Mouse (Mus musculus) limb, embryonic 11.5 days (tissue): ENCODE results near the gene Nrip2. TPM values are rescaled to one million over a fixed set of nuclear protein-coding genes. Genes with fewer than 3 reads are reported as not detected.

Source experiments
- ATAC-seq: fragments of 200-750 bp; cut with Nextera tagmentation; 2 replicates; pipeline ENCODE4 v1.8.0; 2017; ENCODE audit warnings: low read depth; ENCODE audit not compliant: insufficient number of reproducible peaks, low FRiP score, low TSS enrichment
- DNase-seq: peaks from one replicate; pipeline ENCODE4 v3.0.0-alpha.2; 2015; ENCODE audit warnings: low spot score
- H3K27ac ChIP-seq: fragments of 300-500 bp; sonication (generic); replicated peaks from 2 replicates; pipeline ENCODE4 v1.5.1; 2014; ENCODE audit warnings: low read depth, mild to moderate bottlenecking, low read length
- H3K27me3 ChIP-seq: fragments of 300-500 bp; sonication (generic); 2 replicates; pipeline ENCODE4 v1.6.1; 2014; ENCODE audit warnings: mild to moderate bottlenecking, low read length, mixed read lengths; ENCODE audit not compliant: control insufficient read depth, insufficient read depth
- H3K36me3 ChIP-seq: fragments of 300-500 bp; sonication (generic); 2 replicates; pipeline ENCODE4 v1.6.1; 2014; ENCODE audit warnings: mild to moderate bottlenecking, low read length, moderate library complexity, mixed read lengths; ENCODE audit not compliant: control insufficient read depth, insufficient read depth
- H3K4me1 ChIP-seq: fragments of 300-500 bp; sonication (generic); 2 replicates; pipeline ENCODE4 v1.6.1; 2014; ENCODE audit warnings: low read length, mixed read lengths; ENCODE audit not compliant: control insufficient read depth, insufficient read depth
- H3K4me2 ChIP-seq: fragments of 300-500 bp; sonication (generic); 2 replicates; pipeline ENCODE4 v1.6.1; 2014; ENCODE audit warnings: low read depth, mild to moderate bottlenecking, moderate library complexity; ENCODE audit not compliant: severe bottlenecking
- H3K4me3 ChIP-seq: fragments of 300-500 bp; sonication (generic); 2 replicates; pipeline ENCODE4 v1.5.1; 2014; ENCODE audit warnings: low read depth, low read length
- H3K9ac ChIP-seq: fragments of 300-500 bp; sonication (generic); 2 replicates; pipeline ENCODE4 v1.6.1; 2014; ENCODE audit warnings: mild to moderate bottlenecking, low read length
- H3K9me3 ChIP-seq: fragments of 300-500 bp; sonication (generic); 2 replicates; pipeline ENCODE4 v1.6.1; 2016; ENCODE audit warnings: low read length; ENCODE audit not compliant: control insufficient read depth
- WGBS: fragments of 180-500 bp; shearing (Covaris S2); extraction: QIAGEN DNeasy Blood & Tissue Kit; methylation state at CpG from one replicate; pipeline ENCODE4 v1.1.7; 2014; 5-methylcytosine and 5-hydroxymethylcytosine counted together
- polyA plus RNA-seq: library from polyadenylated mRNA; unstranded; fragments of >200 nt; fragmentation: Nextera tagmentation; extraction: Ambion mirVana; gene quantifications from 2 replicates; pipeline ENCODE4 v1.2.1, GENCODE M21; 2014

The Nrip2 gene
- polyA plus RNA-seq, 1 experiment from 2014 or later, result 2.1 TPM

DNA sequence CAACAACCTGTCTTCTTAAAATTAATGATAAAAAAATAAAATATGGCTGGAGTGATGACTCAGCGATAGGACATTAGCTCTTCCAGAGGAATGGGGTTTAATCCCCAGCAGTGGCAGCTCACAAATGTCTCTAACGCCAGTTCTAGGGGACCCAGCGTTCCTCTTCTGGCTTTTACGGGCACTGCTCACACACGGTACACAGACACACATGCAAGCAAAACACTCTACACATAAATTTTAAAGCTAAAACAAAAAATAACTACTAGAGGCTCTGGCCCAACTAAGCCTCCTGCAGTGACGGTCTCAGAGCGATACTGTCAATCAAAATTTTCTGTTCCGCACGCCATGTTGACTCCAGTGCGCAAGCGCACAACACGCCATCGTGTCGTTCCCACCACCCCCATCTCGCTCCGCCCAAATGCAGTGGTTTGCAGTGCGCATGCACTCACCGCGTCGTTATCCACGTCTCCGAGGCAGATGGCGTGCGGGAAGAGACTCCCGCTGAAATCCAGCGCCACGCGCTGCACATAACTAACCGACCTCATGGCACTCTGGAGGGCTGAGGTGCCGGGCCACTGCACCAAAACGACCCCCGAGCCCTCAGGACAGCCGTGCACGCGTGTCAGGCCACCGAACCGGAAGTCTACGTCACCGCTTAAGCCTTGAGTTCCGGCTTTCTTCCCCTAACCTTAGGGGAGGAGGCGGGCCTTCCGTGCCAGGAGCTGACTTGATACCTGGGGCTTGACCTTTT, 25.3 kb downstream of the Nrip2 start, which contains the start of gene Itfg2:
TSS of gene Itfg2 (minus strand) at position 663 of the 751 bp plus-strand sequence.
- Histone ChIP-seq H3K9ac (peak within 1 kb of the TSS; percentile 77), H3K27me3 (no peaks in the 10 kb centered on the region), H3K36me3 (peaks cover 9% of the 10 kb centered on the region; the same call in 1 of the 2 replicates), H3K9me3 (no peaks in the 10 kb centered on the region), H3K27ac (peak within 1 kb of the TSS; percentile 86), H3K4me1 (0 out of 2 replicates have a peak, but pooled peaks cover 4% of the 10 kb centered on the region), H3K4me2 (peak within 1 kb of the TSS; percentile 68), H3K4me3 (peak within 1 kb of the TSS; percentile 65)
- DNase-seq, result peak; percentile 94
- under 1% methylated on average over 42 of the region's 42 CpGs for WGBS
- peak; percentile 93 for ATAC-seq

DNA sequence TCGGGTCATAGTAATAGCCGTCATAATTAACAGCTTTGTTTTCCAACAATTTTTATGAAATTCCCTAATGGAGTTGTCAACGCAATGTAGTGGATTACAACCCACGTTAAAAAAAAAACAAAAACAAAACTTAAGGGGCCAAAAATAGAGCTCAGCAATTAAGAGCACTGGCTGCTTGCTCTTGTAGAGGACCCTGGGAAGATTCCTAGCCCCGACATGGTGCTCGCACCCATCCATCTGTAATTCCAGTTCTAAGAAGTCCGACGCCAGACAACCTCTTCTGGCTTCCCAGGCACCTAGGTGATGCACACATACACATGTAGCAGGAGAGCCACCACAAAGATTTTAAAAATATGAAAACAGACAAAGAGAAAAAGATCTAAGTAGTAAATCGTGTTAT, 25.9 kb downstream of the Nrip2 start:
- 0 out of 2 replicates have a peak, but pooled peaks cover 4% of the 10 kb centered on the region for H3K4me1 ChIP-seq
- H3K9me3 ChIP-seq, result no peaks in the 10 kb centered on the region
- no peak for DNase-seq
- H3K4me3 ChIP-seq, result peak overlapping the region; percentile 65
- H3K27me3 ChIP-seq, result no peaks in the 10 kb centered on the region
- H3K36me3 ChIP-seq, result peaks cover 13% of the 10 kb centered on the region; the same call in 1 of the 2 replicates
- H3K27ac ChIP-seq, result peak overlapping the region; percentile 86; the same call in 1 of the 2 replicates
- H3K4me2 ChIP-seq, result peak overlapping the region; percentile 68
- ATAC-seq, result no peak
- peak overlapping the region; percentile 77; the same call in 1 of the 2 replicates for H3K9ac ChIP-seq
- 18% methylated on average over 9 of the region's 9 CpGs for WGBS

DNA sequence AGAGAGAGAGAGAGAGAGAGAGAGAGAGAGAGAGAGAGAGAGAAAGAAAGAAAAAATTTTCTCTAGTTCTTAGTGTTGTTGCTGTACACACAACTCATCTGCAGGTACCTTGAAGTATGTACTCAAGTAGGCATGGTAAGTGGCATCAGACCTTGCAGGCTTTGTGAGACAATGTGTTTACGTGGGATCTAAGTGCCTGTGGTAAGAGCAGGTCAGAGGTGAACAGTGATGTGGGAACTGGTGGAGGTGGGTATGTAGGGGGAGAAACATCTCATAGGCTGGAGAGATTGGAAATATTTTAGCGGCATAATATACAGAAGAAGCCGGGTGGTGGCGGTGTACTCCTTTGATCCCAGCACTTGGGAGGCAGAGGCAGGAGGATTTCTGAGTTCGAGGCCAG, 28.5 kb downstream of the Nrip2 start:
- DNase-seq, result no peak
- Histone ChIP-seq H3K4me3 (no peak overlapping the region), H3K4me2 (no peak overlapping the region), H3K27me3 (no peaks in the 10 kb centered on the region), H3K36me3 (peaks cover 32% of the 10 kb centered on the region), H3K27ac (no peak overlapping the region), H3K9me3 (no peaks in the 10 kb centered on the region), H3K4me1 (0 out of 2 replicates have a peak, but pooled peaks cover 4% of the 10 kb centered on the region), H3K9ac (no peak overlapping the region)
- 91% methylated on average over 5 of the region's 5 CpGs for WGBS
- no peak for ATAC-seq

GRCm38 (mm10) chr6:128429300-128429699, 30.2 kb downstream of the Nrip2 start:
- Histone ChIP-seq H3K4me2 (no peak overlapping the region), H3K9me3 (no peaks in the 10 kb centered on the region), H3K27me3 (no peaks in the 10 kb centered on the region), H3K36me3 (peaks cover 47% of the 10 kb centered on the region), H3K27ac (no peak overlapping the region), H3K4me3 (no peak overlapping the region), H3K4me1 (no peaks in the 10 kb centered on the region), H3K9ac (no peak overlapping the region)
- no peak for ATAC-seq
- WGBS, result 93% methylated on average over 2 of the region's 2 CpGs
- DNase-seq, result no peak

- ATAC-seq (no peak), DNase-seq (no peak)
- Histone ChIP-seq H3K27ac (no peak overlapping the region), H3K9ac (no peak overlapping the region), H3K36me3 (peaks cover 50% of the 10 kb centered on the region), H3K4me1 (no peaks in the 10 kb centered on the region), H3K4me2 (no peak overlapping the region), H3K4me3 (no peak overlapping the region), H3K27me3 (no peaks in the 10 kb centered on the region), H3K9me3 (no peaks in the 10 kb centered on the region)
- 95% methylated on average over 6 of the region's 6 CpGs for WGBS
Observed at GRCm38 (mm10) chr6:128429826-128430225, 30.7 kb downstream of the Nrip2 start.

DNA sequence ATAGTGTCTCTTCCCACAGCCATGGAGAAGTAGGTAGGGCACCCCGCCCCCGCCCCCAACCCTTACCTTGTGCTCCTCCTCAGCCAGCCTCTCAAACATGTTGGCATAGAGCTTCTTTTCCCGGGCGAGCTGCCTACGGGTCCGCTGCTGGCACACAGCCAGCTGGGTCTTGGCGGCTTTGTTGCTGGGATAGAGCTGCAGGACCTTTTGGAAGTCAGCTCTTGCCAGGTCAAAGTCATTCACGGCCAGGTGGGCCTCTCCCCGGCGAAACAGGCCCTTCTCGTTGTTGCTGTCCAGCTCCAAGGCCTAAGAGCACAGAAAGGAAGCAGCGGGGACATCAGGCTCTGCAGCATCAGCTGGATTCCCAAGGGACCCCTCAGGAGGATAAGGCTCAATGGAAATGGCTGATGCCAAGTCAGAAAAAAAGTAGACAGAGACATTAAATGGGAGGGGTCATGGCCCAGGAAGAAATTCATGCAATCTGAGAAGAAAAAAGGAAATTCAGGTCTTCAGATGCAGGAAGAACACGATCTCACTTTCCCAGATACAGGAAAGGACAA, 33.3 kb downstream of the Nrip2 start:
- H3K9ac ChIP-seq, result no peak overlapping the region
- ATAC-seq, result no peak
- no peak overlapping the region for H3K27ac ChIP-seq
- H3K27me3 ChIP-seq, result no peaks in the 10 kb centered on the region
- no peaks in the 10 kb centered on the region for H3K9me3 ChIP-seq
- no peak overlapping the region for H3K4me2 ChIP-seq
- H3K4me3 ChIP-seq, result no peak overlapping the region
- peaks cover 2% of the 10 kb centered on the region; the same call in 1 of the 2 replicates for H3K4me1 ChIP-seq
- no peak for DNase-seq
- peaks cover 62% of the 10 kb centered on the region for H3K36me3 ChIP-seq
- WGBS, result 94% methylated on average over 13 of the region's 13 CpGs

DNA sequence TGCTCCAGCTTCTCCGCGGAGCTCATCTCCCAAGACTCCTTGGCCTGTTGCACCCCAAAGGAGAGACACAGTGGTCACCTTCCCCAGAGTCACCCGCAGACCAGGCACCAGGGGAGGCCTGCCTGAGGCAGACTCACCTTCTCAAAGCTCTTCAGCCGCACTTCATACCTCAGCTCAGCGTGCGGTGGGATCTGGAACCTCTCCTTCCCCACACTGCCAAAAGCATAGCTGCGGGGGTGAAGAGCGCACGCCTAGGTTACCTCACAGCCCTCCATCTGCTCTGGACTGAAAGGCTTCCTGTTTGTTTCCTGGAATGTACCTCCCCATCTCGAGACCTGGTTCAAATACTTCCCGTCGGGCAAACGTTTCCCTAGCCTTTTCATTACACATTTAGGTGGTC, 34.5 kb downstream of the Nrip2 start:
- no peak for ATAC-seq

DNA sequence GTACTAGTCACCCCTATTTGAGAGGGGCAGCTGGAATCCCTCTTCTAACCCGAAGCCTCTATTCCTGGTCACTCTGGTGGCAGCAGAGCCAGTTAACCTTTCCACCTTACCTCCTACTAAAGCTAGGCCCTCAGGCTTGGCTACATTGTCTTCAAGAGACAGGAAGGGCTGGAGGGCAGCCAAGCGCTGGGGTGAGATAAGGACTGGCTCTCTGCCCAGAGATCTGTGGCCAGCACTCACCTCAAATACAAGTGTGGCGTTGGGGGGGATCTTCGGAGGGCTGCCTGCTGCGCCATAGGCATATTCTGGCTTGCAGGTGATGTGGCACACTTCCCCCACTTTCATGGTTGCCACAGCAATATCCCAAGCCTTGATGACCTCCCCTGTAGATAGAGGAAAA, 36.4 kb downstream of the Nrip2 start:
- DNase-seq, result no peak
- no peak overlapping the region for H3K4me3 ChIP-seq
- peaks cover 5% of the 10 kb centered on the region for H3K4me1 ChIP-seq
- H3K27me3 ChIP-seq, result no peaks in the 10 kb centered on the region
- H3K4me2 ChIP-seq, result no peak overlapping the region
- H3K9ac ChIP-seq, result no peak overlapping the region
- 97% methylated on average over 5 of the region's 5 CpGs for WGBS
- no peak for ATAC-seq
- no peaks in the 10 kb centered on the region for H3K9me3 ChIP-seq
- H3K36me3 ChIP-seq, result peaks cover 47% of the 10 kb centered on the region
- no peak overlapping the region for H3K27ac ChIP-seq

More for the DNA sequence above, 34.5 kb downstream of the Nrip2 start:
- Histone ChIP-seq H3K27me3 (no peaks in the 10 kb centered on the region), H3K4me1 (peaks cover 2% of the 10 kb centered on the region; the same call in 1 of the 2 replicates), H3K9ac (no peak overlapping the region), H3K27ac (no peak overlapping the region), H3K4me2 (no peak overlapping the region), H3K36me3 (peaks cover 58% of the 10 kb centered on the region), H3K9me3 (no peaks in the 10 kb centered on the region), H3K4me3 (no peak overlapping the region)
- 95% methylated on average over 13 of the region's 13 CpGs for WGBS
- no peak for DNase-seq
